Mouse (Mus musculus) lung, embryonic 16.5 days (tissue): ENCODE measurements at regions not wholly inside any gene's neighbourhood (a gene's known extent, or its start where the extent isn't known, plus 50 kb on each side); places are given as distances from the start of the nearest gene placed in this dataset.

Experiments
- ATAC-seq: fragments of 200-750 bp; cut with Nextera tagmentation; 2 replicates; pipeline ENCODE4 v1.8.0; 2017; ENCODE audit warnings: low read depth, mild to moderate bottlenecking, moderate library complexity
- H3K27ac ChIP-seq: fragments of 300-500 bp; sonication (generic); 2 replicates; pipeline ENCODE4 v1.5.1; 2014; ENCODE audit warnings: mild to moderate bottlenecking, control low read depth, low read length
- H3K27me3 ChIP-seq: fragments of 300-500 bp; sonication (generic); 2 replicates; pipeline ENCODE4 v1.6.1; 2014; ENCODE audit warnings: low read depth, low read length, mixed read lengths; ENCODE audit not compliant: control insufficient read depth, insufficient read depth
- H3K36me3 ChIP-seq: fragments of 300-500 bp; sonication (generic); 2 replicates; pipeline ENCODE4 v1.6.1; 2014; ENCODE audit warnings: low read length; ENCODE audit not compliant: control insufficient read depth, insufficient read depth
- H3K4me1 ChIP-seq: fragments of 300-500 bp; sonication (generic); replicated peaks from 2 replicates; pipeline ENCODE4 v1.6.1; 2014; ENCODE audit warnings: low read length, mixed read lengths; ENCODE audit not compliant: control insufficient read depth, insufficient read depth
- H3K4me2 ChIP-seq: fragments of 300-500 bp; sonication (generic); 2 replicates; pipeline ENCODE4 v1.6.1; 2014; ENCODE audit warnings: low read depth, low read length, control low read depth
- H3K4me3 ChIP-seq: fragments of 300-500 bp; sonication (generic); 2 replicates; pipeline ENCODE4 v1.5.1; 2014; ENCODE audit warnings: mild to moderate bottlenecking, low read length, control low read depth
- H3K9ac ChIP-seq: fragments of 300-500 bp; sonication (generic); 2 replicates; pipeline ENCODE4 v1.6.1; 2014; ENCODE audit warnings: low read length, control low read depth
- H3K9me3 ChIP-seq: fragments of 300-500 bp; sonication (generic); 2 replicates; pipeline ENCODE4 v1.6.1; 2016; ENCODE audit warnings: low read length; ENCODE audit not compliant: control insufficient read depth
- WGBS: fragments of 180-500 bp; shearing (Covaris S2); extraction: QIAGEN DNeasy Blood & Tissue Kit; methylation state at CpG from one replicate; pipeline ENCODE4 v1.1.7; 2014; 5-methylcytosine and 5-hydroxymethylcytosine counted together

DNA sequence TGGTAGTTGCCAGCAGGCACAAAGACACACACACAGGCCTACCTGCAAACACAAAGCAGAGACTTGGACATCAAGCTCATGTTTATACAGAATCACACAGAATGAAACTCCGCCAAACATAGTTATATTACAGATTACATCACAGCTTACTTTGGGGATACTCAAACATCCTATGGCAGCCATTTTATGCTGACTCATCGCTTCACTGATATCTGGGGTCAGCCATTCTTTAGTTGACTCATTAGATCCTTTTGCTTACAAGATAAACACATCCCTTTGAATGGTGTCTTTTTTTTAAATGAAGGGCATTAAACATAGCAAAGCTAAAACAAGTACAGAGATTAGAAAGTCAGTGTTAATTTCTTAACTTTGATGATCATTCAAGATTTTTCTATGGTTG lies 127.4 kb upstream of the Mtpn start:
- Histone ChIP-seq H3K4me2 (no peak overlapping the region), H3K4me3 (no peak overlapping the region), H3K27me3 (no peaks in the 10 kb centered on the region), H3K27ac (no peak overlapping the region), H3K9me3 (no peaks in the 10 kb centered on the region), H3K4me1 (no peaks in the 10 kb centered on the region), H3K9ac (no peak overlapping the region), H3K36me3 (no peaks in the 10 kb centered on the region)
- WGBS: 81% methylated on average over 2 of the region's 2 CpGs
- no peak for ATAC-seq

DNA sequence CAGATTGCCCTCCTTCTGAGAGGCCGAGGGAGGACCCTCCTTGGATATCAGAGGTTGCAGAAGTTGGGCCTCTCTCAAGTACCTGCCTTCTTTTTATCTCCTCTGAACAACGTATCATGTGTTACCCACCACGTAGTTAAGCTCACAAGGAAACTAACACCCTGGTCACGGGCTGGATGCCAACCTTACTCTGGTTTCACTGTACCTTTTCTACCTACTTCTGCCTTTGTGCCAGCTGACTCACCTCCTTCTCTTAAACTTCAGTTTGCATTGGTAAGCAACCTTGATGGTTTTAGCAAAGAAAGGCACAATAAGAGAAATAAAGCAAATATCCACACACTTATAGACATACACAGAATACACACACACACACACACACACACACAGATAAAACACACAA lies 111.7 kb upstream of the Mtpn start:
- Histone ChIP-seq H3K27ac (no peak overlapping the region), H3K36me3 (no peaks in the 10 kb centered on the region), H3K27me3 (no peaks in the 10 kb centered on the region), H3K9me3 (no peaks in the 10 kb centered on the region), H3K4me1 (no peaks in the 10 kb centered on the region), H3K4me3 (no peak overlapping the region), H3K9ac (no peak overlapping the region), H3K4me2 (no peak overlapping the region)
- 50% methylated on average over 4 of the region's 4 CpGs for WGBS
- peak; percentile 52; the same call in 1 of the 2 replicates for ATAC-seq

DNA sequence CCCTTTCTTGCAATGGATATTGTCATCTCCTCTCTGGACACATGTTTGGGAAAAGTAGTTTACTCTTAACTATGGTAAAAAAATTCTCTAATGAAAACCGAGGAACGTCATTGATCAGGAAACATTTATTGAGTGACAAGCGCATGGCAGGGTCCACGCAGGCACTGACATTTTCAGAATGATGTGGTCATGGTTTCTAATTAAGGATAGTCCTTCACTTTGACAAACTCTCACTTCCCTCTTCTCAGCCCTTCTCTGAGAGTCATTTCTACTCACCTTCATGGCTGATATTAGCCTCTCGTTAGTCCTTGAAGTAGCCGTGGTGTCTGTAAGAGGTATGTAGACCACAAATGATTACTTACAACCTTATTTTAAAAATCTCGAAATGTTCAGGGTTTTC lies 105.5 kb upstream of the Mtpn start:
- no peaks in the 10 kb centered on the region for H3K4me1 ChIP-seq
- no peak overlapping the region for H3K4me3 ChIP-seq
- no peak overlapping the region for H3K4me2 ChIP-seq
- WGBS: 80% methylated on average over 7 of the region's 7 CpGs
- H3K9ac ChIP-seq: no peak overlapping the region
- ATAC-seq: no peak
- no peak overlapping the region for H3K27ac ChIP-seq
- H3K27me3 ChIP-seq: no peaks in the 10 kb centered on the region
- no peaks in the 10 kb centered on the region for H3K36me3 ChIP-seq
- H3K9me3 ChIP-seq: no peaks in the 10 kb centered on the region

DNA sequence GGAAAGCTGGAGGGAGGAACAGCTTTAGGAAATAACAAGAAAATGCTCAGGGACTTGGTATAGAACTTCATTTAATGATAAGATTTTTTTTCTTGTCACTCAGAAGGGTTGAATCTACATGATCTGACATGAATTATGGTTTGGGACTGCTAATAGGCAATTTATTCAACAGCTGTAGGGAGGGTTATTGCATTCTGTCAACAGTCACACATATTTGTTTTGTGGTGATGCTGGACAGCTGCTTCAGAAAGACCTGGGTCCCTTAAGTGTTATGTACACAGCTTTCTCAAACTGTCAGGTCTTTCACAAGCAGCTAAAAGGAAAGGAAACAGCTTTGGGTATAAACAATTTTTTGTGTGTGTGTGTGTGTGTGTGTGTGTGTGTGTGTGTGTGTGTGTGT lies 101.0 kb upstream of the Mtpn start:
- no peak for ATAC-seq
- no peak overlapping the region for H3K4me3 ChIP-seq
- H3K4me2 ChIP-seq: no peak overlapping the region
- no peaks in the 10 kb centered on the region for H3K36me3 ChIP-seq
- no peak overlapping the region for H3K9ac ChIP-seq
- H3K4me1 ChIP-seq: no peaks in the 10 kb centered on the region
- no peaks in the 10 kb centered on the region for H3K27me3 ChIP-seq
- H3K9me3 ChIP-seq: no peaks in the 10 kb centered on the region
- H3K27ac ChIP-seq: no peak overlapping the region

DNA sequence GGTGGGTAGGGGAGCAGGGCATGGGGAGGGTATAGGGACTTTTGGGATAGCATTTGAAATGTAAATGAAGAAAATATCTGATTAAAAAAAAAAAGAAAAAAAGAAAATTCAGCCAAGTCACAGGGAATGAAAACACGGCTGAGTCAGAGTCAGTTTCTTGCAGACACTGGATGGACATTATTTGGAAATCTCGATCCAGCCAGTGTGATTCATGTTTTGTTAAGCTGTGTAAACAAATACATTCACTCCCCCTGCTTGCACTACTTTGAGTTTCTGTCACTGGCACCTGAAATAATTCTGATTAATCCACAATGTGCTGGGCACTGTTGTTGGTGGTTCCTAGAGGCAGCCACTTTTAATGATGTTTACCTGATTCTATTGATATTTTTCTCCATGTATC lies 68.6 kb upstream of the Mtpn start:
- ATAC-seq: no peak
- Histone ChIP-seq H3K27ac (no peak overlapping the region), H3K36me3 (no peaks in the 10 kb centered on the region), H3K27me3 (no peaks in the 10 kb centered on the region), H3K9me3 (0 out of 2 replicates have a peak, but pooled peaks cover 3% of the 10 kb centered on the region), H3K4me1 (no peaks in the 10 kb centered on the region), H3K9ac (no peak overlapping the region), H3K4me3 (no peak overlapping the region), H3K4me2 (no peak overlapping the region)
- 43% methylated on average over 2 of the region's 2 CpGs for WGBS

DNA sequence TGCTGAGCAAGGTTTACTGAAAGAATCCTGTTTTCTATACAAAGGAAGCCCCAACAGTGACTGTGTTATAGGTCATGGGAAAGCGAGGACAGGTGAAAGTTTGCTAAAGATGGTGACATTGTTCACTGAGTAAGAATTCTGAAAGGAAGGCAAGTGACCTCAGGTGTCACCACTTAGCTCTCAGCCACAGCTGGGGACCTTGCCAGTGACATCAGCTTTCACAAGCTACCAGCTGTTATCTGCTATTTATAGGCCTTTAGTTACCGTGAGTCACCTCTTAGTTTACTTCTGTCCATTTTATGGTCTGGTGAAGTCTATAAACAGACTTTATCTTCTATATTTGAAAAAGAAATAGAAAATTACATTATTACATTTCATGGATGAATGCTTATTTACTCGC lies 65.4 kb upstream of the Mtpn start:
- Histone ChIP-seq H3K4me2 (no peak overlapping the region), H3K27me3 (no peaks in the 10 kb centered on the region), H3K4me3 (no peak overlapping the region), H3K9ac (no peak overlapping the region), H3K4me1 (no peaks in the 10 kb centered on the region), H3K9me3 (0 out of 2 replicates have a peak, but pooled peaks cover 3% of the 10 kb centered on the region), H3K27ac (no peak overlapping the region), H3K36me3 (no peaks in the 10 kb centered on the region)
- ATAC-seq: no peak
- WGBS: 73% methylated on average over 3 of the region's 3 CpGs

DNA sequence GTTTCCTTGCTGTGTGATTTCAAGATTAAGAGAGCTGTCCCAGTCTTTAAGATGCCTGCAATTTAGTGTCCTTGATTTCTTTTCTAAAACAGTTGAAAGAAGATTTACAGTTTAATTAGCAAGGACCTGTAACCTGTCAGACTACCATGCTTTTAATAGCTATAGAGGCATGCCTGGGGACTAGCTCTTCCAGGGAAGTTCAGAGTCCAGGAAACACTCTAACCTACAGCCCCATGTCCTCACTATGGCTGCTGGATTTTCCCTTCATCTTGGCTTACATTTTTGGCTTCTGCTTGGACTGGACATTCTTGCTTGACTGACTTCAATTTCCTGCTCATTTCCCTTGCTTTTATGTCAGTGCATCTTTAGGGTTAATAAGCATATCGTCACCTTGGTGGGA lies 61.7 kb upstream of the Mtpn start:
- WGBS: 84% methylated on average over 1 of the region's 1 CpGs
- Histone ChIP-seq H3K27ac (no peak overlapping the region), H3K9me3 (no peaks in the 10 kb centered on the region), H3K36me3 (no peaks in the 10 kb centered on the region), H3K27me3 (no peaks in the 10 kb centered on the region), H3K9ac (no peak overlapping the region), H3K4me2 (no peak overlapping the region), H3K4me1 (no peaks in the 10 kb centered on the region), H3K4me3 (no peak overlapping the region)
- ATAC-seq: no peak

DNA sequence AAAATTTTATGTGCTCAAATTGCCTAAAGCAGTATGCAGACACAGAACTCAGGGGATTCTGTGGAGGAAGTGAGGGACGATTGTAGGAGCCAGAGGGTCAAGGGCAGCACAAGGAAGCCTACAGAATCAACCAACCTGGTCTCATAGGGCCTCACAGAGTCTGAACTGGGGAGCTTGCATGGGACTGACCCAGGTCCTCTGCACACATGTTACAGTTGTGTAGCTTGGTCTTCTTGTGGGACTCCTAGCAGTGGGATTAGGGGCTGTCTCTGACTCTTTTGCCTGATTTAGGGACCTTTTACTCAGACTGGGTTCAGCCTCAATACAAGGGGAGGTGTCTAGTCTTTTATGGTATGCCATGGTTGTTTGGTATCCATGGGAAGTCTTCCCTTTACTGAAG lies 60.2 kb upstream of the Mtpn start:
- H3K9ac ChIP-seq: no peak overlapping the region
- no peaks in the 10 kb centered on the region for H3K4me1 ChIP-seq
- H3K9me3 ChIP-seq: no peaks in the 10 kb centered on the region
- H3K27me3 ChIP-seq: no peaks in the 10 kb centered on the region
- ATAC-seq: no peak
- H3K36me3 ChIP-seq: no peaks in the 10 kb centered on the region
- H3K27ac ChIP-seq: no peak overlapping the region
- no peak overlapping the region for H3K4me2 ChIP-seq
- WGBS: 62% methylated on average over 1 of the region's 1 CpGs
- H3K4me3 ChIP-seq: no peak overlapping the region

DNA sequence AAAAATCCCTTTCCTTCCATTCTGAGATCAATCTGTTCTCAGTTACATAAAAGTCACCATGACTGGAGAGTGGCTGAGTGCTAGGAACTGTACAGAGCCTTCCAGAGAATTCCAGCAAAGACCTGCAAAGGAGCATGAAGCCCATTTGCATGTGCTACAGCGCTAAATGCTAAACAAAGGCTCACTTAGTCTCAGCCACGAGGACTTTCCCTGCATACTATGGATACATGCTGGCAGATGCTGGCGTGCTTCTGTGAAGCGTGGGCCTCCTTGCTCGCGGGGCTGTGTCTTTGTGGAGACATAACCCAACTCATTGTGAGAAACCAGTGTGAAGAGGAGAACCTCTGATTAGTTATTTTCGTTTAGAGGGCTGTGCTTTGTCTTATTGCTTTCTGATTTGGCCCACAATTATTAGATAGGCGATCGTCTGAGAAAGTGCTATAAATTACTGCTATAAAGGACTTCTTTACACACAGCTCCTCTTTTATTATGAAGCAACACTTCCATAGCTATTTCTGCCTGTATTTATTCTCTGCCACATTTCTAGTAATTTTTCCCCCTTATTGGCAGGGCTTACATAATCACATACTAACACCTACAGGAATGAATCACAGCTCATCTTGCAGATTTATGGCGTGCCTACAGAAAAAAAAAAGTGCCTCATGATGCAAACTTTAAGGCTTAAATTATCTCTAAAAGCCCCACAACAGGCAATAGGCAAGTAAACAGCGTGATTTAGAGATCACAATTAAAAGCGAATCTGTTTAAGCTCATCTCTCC lies 58.9 kb upstream of the Mtpn start:
- H3K4me1 ChIP-seq: no peaks in the 10 kb centered on the region
- ATAC-seq: no peak
- no peaks in the 10 kb centered on the region for H3K9me3 ChIP-seq
- no peak overlapping the region for H3K4me3 ChIP-seq
- WGBS: 54% methylated on average over 12 of the region's 12 CpGs
- H3K9ac ChIP-seq: no peak overlapping the region
- H3K36me3 ChIP-seq: no peaks in the 10 kb centered on the region
- H3K27me3 ChIP-seq: no peaks in the 10 kb centered on the region
- no peak overlapping the region for H3K27ac ChIP-seq
- H3K4me2 ChIP-seq: no peak overlapping the region

DNA sequence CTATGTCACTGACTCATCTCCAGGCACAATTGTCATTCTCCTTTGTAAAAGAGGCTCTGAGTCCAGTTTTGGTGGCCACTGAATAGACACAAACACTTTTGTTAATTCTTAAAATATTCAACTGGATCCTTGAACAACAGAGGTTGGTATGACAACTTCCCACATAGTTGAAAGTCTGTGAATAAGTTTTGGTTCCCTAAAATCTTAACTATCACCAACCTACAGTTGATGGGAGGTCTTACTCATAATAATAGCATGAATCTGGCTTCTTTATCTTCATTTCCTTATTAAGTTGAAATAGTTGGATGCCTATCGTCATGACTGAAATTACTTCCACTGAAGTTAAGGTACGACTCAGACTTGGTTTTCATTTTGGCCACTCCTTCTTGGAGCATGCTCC lies 55.3 kb upstream of the Mtpn start:
- H3K9ac ChIP-seq: no peak overlapping the region
- no peak overlapping the region for H3K27ac ChIP-seq
- no peak overlapping the region for H3K4me3 ChIP-seq
- H3K4me2 ChIP-seq: no peak overlapping the region
- H3K9me3 ChIP-seq: no peaks in the 10 kb centered on the region
- no peak for ATAC-seq
- H3K36me3 ChIP-seq: no peaks in the 10 kb centered on the region
- 78% methylated on average over 2 of the region's 2 CpGs for WGBS
- H3K27me3 ChIP-seq: no peaks in the 10 kb centered on the region
- H3K4me1 ChIP-seq: no peaks in the 10 kb centered on the region
